Mouse (Mus musculus) spleen, adult 2 months (tissue): ENCODE measurements at regions not wholly inside any gene's neighbourhood (a gene's known extent, or its start where the extent isn't known, plus 50 kb on each side); places are given as distances from the start of the nearest gene placed in this dataset.
A peak's percentile ranks its signal among the peaks of the same experiment; 100 is the strongest.

Experiments
- DNase-seq, 2 experiments: peaks; one replicate each; pipeline versions ENCODE4 v3.0.0 to v3.0.0-alpha.2; 2012 to 2021; ENCODE audit warnings: low spot score in 2 of 2, low read depth in 1 of 2
- H3K27ac ChIP-seq: fragments of 200-500 bp; 2 replicates; pipeline ENCODE4 v1.5.1; 2012; ENCODE audit warnings: low read length, inconsistent platforms; ENCODE audit not compliant: insufficient read depth
- H3K27me3 ChIP-seq: fragments of 200-500 bp; 2 replicates; pipeline ENCODE4 v1.6.1; 2012; ENCODE audit warnings: mild to moderate bottlenecking, moderate library complexity, low read length, inconsistent platforms; ENCODE audit not compliant: control insufficient read depth, insufficient read depth
- H3K36me3 ChIP-seq: fragments of 200-500 bp; 2 replicates; pipeline ENCODE4 v1.6.1; 2012; ENCODE audit warnings: mild to moderate bottlenecking, low read length, inconsistent platforms; ENCODE audit not compliant: control insufficient read depth, insufficient read depth
- H3K4me1 ChIP-seq: fragments of 200-500 bp; 2 replicates; pipeline ENCODE4 v1.6.1; 2011; ENCODE audit warnings: inconsistent platforms; ENCODE audit not compliant: control insufficient read depth, insufficient read depth, insufficient read length
- H3K4me3 ChIP-seq: fragments of 200-500 bp; 2 replicates; pipeline ENCODE4 v1.5.1; 2011; ENCODE audit warnings: mild to moderate bottlenecking, inconsistent platforms; ENCODE audit not compliant: insufficient read depth, insufficient read length; ENCODE audit errors: extremely low read depth
- CTCF ChIP-seq: fragments of 200-500 bp; IDR thresholded peaks from 2 replicates; pipeline ENCODE4 v1.5.1; 2011; ENCODE audit warnings: mild to moderate bottlenecking, inconsistent platforms; ENCODE audit not compliant: insufficient read depth, insufficient read length, insufficient replicate concordance; ENCODE audit errors: extremely low read depth
- POLR2A ChIP-seq: fragments of 200-500 bp; IDR thresholded peaks from 2 replicates; pipeline ENCODE4 v1.6.1; 2011; ENCODE audit warnings: low read depth, low read length, inconsistent platforms
- WGBS: fragments of 180-500 bp; shearing (Covaris S2); methylation state at CpG from one replicate; pipeline ENCODE4 v1.1.7; 2018; 5-methylcytosine and 5-hydroxymethylcytosine counted together

DNA sequence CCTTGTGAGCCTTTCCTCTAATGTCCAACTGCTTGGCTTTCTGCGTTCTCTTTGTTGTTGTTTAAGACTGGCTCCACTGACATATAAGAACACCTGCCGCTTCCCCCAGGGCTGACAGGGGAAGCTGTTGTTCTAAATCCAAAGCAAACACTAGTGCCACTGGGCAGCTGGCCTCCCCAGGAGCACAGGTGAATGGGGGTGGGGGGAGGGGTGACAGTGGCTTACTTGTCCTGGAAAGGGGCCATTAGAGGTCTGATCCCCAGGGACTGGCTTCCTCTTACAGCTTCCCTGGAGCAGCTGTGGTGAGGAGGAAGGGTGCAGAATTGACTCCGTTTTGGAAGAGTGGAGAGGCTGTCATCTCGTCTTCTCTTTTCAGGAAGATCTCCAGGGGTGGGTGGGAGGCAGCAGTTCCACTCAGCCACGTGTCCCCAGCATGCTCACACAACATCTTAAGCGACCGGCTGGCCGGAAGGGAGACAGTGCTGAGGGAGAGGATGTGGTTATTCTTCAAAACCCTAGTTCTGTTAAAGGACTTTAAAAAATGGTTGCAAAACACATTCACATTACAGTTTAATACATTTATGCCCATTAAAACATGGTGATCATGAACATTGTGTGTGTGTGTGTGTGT is 688.5 kb upstream of the Car8 start:
- H3K36me3 ChIP-seq = no peaks in the 10 kb centered on the region
- H3K4me1 ChIP-seq = peaks cover 24% of the 10 kb centered on the region
- H3K4me3 ChIP-seq = no peak overlapping the region
- no peaks in the 10 kb centered on the region for H3K27me3 ChIP-seq
- 8% methylated on average over 8 of the region's 8 CpGs for WGBS
- H3K27ac ChIP-seq = peak overlapping the region; percentile 63
- TF ChIP-seq CTCF (no peak), POLR2A (no peak)
- DNase-seq = peak in 1 of 2 experiments; percentile 53

DNA sequence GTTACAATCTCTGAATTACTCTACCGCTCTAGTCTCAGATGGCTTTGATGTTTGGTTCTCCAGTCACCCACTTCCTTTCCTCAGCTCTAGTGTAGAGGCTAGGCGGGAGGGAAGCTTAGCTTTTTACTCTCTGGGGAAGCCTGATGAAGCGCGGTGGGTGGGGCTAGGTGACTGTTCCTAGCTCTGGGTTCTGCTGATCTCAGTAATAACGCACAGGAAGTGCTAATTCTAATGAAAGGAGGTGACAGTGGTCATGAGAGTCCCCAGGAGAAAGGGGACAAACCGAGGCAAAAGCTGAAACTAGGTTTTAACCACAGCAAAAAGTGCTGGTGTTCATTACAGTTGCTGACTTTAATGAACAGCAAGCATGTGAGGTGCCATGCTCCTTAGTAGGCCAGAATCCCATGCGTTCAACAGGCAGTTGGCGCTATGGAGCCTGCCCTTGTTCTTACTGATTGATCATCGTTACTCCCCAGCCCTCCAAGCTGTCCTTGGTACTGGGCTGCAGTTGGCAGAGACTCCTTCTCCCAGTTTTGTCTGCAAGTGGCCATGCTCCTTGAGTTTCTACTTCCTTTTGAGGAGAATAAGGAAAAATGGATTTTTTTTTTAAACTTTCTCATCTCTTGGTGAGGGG is 687.9 kb upstream of the Car8 start:
- Histone ChIP-seq H3K36me3 (no peaks in the 10 kb centered on the region), H3K4me1 (peaks cover 29% of the 10 kb centered on the region), H3K4me3 (no peak overlapping the region), H3K27ac (peak overlapping the region; percentile 70), H3K27me3 (no peaks in the 10 kb centered on the region)
- WGBS = 9% methylated on average over 9 of the region's 9 CpGs
- peak; percentile 57 to 72 for DNase-seq
- TF ChIP-seq POLR2A = no peak
- no peak for TF ChIP-seq CTCF

DNA sequence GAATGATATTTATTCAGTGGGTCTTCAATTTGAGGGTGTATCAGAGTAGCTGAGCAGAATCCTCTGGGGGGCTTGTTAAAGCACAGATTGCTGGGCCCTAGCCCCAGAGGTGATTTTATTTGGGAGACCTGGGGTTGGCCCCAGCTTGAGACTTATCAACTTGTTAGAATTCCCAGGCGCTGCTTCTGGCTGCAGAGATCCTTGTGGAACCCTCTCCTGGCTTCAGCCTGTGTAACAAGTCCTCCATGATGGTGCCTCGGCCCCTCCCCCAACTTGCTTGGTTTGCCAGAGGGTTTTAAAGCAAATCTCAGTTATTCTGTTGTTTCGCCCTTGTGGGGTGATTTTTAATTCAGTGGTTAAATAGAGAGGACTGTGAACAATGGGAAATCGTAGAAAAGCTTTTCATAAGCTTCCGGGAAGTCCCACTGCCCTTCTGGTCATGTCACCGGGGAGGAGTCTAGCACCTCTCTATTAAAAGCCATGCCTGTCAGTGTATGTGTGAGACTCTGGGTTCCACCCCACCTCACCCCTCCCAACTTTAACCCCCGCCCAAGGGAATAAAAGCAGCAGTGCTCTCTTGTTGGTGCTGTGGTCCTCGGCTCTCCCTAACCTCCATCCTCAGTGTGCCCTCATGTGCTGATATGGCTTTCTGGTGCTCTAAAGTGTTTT is 684.0 kb upstream of the Car8 start:
- peaks cover 25% of the 10 kb centered on the region; the same call in 1 of the 2 replicates for H3K4me1 ChIP-seq

DNA sequence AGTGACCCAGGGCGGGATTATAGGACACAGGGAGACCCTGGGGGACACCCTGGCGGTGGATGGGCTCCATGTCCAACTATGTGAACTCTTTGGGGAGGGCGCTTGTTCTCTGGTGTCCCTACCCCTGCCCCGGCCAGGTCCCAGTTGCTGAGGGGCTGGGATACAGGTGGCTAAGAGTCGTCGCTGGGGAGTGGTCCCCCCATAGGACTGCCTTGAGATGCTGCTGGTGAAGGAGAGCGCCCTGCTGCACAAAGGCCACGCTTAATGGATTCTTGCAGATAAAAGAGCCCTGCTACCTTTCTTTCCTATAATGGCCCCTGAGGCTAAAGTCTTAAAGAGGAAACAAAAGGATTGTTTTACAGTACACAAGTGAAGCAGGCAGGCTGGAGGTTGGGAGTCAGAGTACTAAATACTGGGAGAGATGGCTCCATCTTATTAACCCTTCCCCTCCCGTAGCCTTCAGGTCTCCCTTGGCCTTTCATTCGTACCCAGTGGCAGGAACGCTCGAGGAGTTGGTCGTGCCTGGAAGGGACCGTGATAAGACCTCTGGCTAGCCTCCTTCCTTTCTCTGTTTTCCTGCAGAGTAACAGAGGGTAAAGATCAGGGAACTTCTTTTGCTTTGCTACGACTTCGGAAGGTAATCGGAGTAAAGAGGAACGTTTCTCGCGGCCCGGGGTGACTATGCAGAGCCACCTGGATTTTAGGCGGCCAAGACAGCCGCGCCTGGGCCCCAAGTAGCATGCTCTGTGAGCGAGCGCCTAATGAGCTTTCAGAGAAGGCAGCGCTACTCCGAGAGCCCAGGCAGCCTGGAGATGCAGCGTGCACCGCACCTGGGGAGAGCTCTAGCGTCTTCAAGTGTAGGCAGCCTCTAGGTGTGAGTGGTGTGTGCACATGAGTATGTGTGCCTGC is 682.9 kb upstream of the Car8 start:
- WGBS = 41% methylated on average over 31 of the region's 31 CpGs
- peak overlapping the region; percentile 2; the same call in 1 of the 2 replicates for H3K4me3 ChIP-seq
- TF ChIP-seq CTCF (no peak), POLR2A (no peak)
- no peaks in the 10 kb centered on the region for H3K27me3 ChIP-seq
- DNase-seq = no peak
- H3K36me3 ChIP-seq = no peaks in the 10 kb centered on the region
- no peak overlapping the region for H3K27ac ChIP-seq
- peaks cover 18% of the 10 kb centered on the region for H3K4me1 ChIP-seq

More for the DNA sequence above, 684.0 kb upstream of the Car8 start:
- no peak for DNase-seq
- Histone ChIP-seq H3K36me3 (no peaks in the 10 kb centered on the region), H3K27ac (no peak overlapping the region), H3K4me3 (no peak overlapping the region), H3K27me3 (no peaks in the 10 kb centered on the region)
- TF ChIP-seq CTCF (no peak), POLR2A (no peak)
- 83% methylated on average over 8 of the region's 8 CpGs for WGBS

DNA sequence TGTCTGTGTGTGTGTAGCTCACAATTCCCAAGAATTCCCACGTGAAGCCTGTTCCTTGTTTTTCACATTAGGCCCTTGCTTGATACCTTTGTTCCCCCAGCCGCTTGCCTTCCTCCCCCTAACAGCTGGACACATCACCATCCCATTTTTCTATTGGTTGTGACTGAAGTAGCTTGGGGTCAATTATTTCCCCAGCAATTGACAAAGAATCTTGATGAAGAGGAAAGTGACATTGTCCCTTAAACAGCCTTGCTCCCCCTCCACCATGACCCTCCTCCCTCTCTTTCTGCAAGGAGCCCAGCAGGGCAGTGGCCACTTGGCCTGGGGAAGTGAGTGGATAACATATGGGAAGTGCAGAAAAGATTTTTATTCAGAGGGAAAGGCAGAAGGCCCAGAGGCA is 681.5 kb upstream of the Car8 start:
- WGBS = 96% methylated on average over 2 of the region's 2 CpGs
- H3K36me3 ChIP-seq = no peaks in the 10 kb centered on the region
- no peak for TF ChIP-seq CTCF
- no peak for TF ChIP-seq POLR2A
- H3K4me1 ChIP-seq = peaks cover 23% of the 10 kb centered on the region
- H3K27me3 ChIP-seq = no peaks in the 10 kb centered on the region
- DNase-seq = no peak
- no peak overlapping the region for H3K4me3 ChIP-seq
- H3K27ac ChIP-seq = no peak overlapping the region

DNA sequence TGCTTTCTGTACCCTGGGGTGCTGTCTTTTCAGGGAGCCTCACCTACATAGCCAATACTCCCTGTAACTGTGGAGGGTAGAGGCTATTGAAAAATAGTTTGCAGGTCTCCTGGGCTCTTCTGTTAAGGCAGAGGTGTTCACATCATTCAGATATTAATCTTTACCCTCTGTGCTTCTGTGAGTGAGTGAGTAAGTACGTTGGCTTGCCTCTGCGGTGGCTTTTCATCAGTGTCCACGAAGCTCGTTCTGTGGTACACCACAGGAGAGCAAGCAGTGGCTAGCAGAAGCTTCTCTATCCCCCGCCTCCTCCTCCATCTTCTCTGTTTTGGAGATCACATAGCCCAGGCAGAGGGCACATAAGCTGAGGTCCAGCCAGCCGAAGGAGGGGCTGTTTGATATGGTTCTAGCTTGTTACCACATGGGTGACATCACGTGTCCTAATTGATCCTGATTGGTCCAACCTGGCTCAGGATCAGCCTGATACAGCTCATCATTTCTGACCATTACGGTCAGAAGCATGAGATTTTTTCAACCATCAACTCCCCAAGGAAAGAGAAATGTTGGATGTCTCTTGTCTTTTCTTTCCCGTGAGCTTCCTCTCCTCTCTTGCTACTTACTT is 680.6 kb upstream of the Car8 start:
- TF ChIP-seq POLR2A (no peak), CTCF (no peak)
- H3K4me3 ChIP-seq = no peak overlapping the region
- no peak for DNase-seq
- no peaks in the 10 kb centered on the region for H3K36me3 ChIP-seq
- WGBS = 63% methylated on average over 9 of the region's 9 CpGs
- H3K27me3 ChIP-seq = no peaks in the 10 kb centered on the region
- H3K27ac ChIP-seq = no peak overlapping the region
- H3K4me1 ChIP-seq = peaks cover 31% of the 10 kb centered on the region
